Mouse (Mus musculus) heart, embryonic 11.5 days (tissue): ENCODE data around the gene Gins2. TPM values are rescaled to one million over a fixed set of nuclear protein-coding genes. Genes with fewer than 3 reads are reported as not detected.

Experiments
- ATAC-seq: fragments of 200-750 bp; cut with Nextera tagmentation; replicated peaks from 2 replicates; pipeline ENCODE4 v1.8.0; 2017; ENCODE audit warnings: moderate library complexity; ENCODE audit not compliant: insufficient number of reproducible peaks, low FRiP score, low TSS enrichment
- H3K27ac ChIP-seq: fragments of 300-500 bp; sonication (generic); 2 replicates; pipeline ENCODE4 v1.5.1; 2014; ENCODE audit warnings: mild to moderate bottlenecking, low read depth, low read length
- H3K27me3 ChIP-seq: fragments of 300-500 bp; sonication (generic); 2 replicates; pipeline ENCODE4 v1.6.1; 2014; ENCODE audit warnings: mild to moderate bottlenecking, low read length, mixed read lengths; ENCODE audit not compliant: control insufficient read depth, insufficient read depth
- H3K36me3 ChIP-seq: fragments of 300-500 bp; sonication (generic); 2 replicates; pipeline ENCODE4 v1.6.1; 2014; ENCODE audit warnings: mild to moderate bottlenecking, low read length, moderate library complexity, mixed read lengths; ENCODE audit not compliant: control insufficient read depth, insufficient read depth
- H3K4me1 ChIP-seq: fragments of 300-500 bp; sonication (generic); 2 replicates; pipeline ENCODE4 v1.6.1; 2014; ENCODE audit warnings: low read length; ENCODE audit not compliant: control insufficient read depth, insufficient read depth
- H3K4me2 ChIP-seq: fragments of 300-500 bp; sonication (generic); 2 replicates; pipeline ENCODE4 v1.6.1; 2014; ENCODE audit warnings: mild to moderate bottlenecking, moderate library complexity
- H3K4me3 ChIP-seq: fragments of 300-500 bp; sonication (generic); 2 replicates; pipeline ENCODE4 v1.5.1; 2014; ENCODE audit warnings: low read depth, low read length
- H3K9ac ChIP-seq: fragments of 300-500 bp; sonication (generic); 2 replicates; pipeline ENCODE4 v1.6.1; 2014; ENCODE audit warnings: mild to moderate bottlenecking, low read depth, low read length, moderate library complexity
- H3K9me3 ChIP-seq: fragments of 300-500 bp; sonication (generic); replicated peaks from 2 replicates; pipeline ENCODE4 v1.6.1; 2016; ENCODE audit warnings: low read length; ENCODE audit not compliant: control insufficient read depth
- whole genome bisulfite sequencing: fragments of 180-500 bp; shearing (Covaris S2); extraction: QIAGEN DNeasy Blood & Tissue Kit; methylation state at CpG from one replicate; pipeline ENCODE4 v1.1.7; 2014; ENCODE audit not compliant: insufficient replicate concordance; 5-methylcytosine and 5-hydroxymethylcytosine counted together
- polyA plus RNA-seq: library from polyadenylated mRNA; unstranded; fragments of >200 nt; fragmentation: Nextera tagmentation; extraction: Ambion mirVana; gene quantifications from 2 replicates; pipeline ENCODE4 v1.2.1, GENCODE M21; 2014

Gins2 gene
- polyA plus RNA-seq, 1 experiment from 2014 or later, result 82.7 TPM

DNA sequence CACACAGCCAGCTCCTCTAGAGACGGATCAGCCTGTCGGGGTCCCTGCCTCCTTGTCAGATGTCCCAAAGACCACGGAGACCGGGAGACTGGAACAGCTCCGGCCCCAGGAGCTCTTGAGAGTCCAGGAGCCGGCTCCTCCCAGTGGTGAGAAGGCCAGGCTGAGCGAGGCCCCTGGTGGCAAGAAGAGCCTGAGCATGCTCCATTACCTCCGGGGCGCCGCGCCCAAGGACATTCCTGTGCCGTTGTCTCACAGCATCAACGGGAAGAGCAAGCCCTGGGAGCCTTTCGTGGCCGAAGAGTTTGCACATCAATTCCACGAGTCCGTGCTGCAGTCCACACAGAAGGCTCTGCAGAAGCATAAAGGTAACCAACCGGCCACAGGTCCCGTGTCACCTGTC, 14.2 kb downstream of the Gins2 start:
- no peak overlapping the region for H3K27ac ChIP-seq
- H3K4me1 ChIP-seq, result peaks cover 29% of the 10 kb centered on the region
- no peaks in the 10 kb centered on the region for H3K27me3 ChIP-seq
- no peak overlapping the region for H3K4me3 ChIP-seq
- peaks cover 71% of the 10 kb centered on the region for H3K36me3 ChIP-seq
- WGBS, result 70% methylated on average over 19 of the region's 19 CpGs
- no peak overlapping the region for H3K9ac ChIP-seq
- no peaks in the 10 kb centered on the region for H3K9me3 ChIP-seq
- H3K4me2 ChIP-seq, result no peak overlapping the region
- no peak for ATAC-seq

DNA sequence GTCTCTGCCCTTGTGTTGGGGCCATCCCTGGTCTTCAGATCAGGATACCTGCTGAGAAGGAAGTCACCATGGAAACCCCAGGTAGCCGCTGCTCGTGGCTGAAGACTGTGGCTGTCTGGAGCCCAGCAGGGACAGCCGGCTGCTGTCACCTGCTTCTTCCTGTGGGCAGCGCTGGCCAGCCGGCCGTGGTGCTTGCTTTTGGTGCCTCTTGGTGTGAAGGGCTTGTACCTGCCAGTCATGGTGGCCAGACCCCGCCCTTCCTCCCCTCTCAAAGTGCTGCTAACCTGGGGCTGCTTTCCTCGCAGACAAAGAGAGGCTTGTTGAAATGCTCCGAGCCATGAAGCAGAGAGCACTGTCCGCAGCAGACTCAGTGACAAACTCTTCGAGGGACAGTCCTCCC, 15.2 kb downstream of the Gins2 start:
- Histone ChIP-seq H3K9me3 (no peaks in the 10 kb centered on the region), H3K9ac (no peak overlapping the region), H3K27ac (no peak overlapping the region), H3K4me1 (peaks cover 31% of the 10 kb centered on the region), H3K4me2 (no peak overlapping the region), H3K4me3 (no peak overlapping the region), H3K27me3 (no peaks in the 10 kb centered on the region), H3K36me3 (peaks cover 70% of the 10 kb centered on the region)
- WGBS, result 75% methylated on average over 11 of the region's 11 CpGs
- no peak for ATAC-seq

DNA sequence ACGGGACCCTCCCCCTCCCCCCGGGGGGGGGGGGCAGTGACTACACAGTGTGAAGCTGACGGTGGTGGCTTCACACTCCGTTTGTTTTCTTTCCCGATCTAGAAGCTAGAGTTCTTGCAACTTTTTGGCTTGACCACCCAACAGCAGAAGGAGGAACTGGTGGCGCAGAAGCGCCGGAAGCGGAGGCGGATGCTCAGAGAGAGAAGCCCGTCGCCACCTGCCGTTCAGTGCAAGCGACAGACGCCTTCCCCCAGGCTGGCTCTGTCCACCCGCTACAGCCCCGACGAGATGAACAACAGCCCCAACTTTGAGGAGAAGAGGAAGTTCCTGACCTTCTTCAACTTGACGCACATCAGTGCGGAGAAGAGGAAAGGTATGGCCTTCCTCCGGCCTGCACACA, 16.6 kb downstream of the Gins2 start:
- Histone ChIP-seq H3K9me3 (no peaks in the 10 kb centered on the region), H3K27me3 (no peaks in the 10 kb centered on the region), H3K27ac (no peak overlapping the region), H3K4me3 (no peak overlapping the region), H3K4me2 (no peak overlapping the region), H3K9ac (no peak overlapping the region), H3K4me1 (peaks cover 31% of the 10 kb centered on the region), H3K36me3 (peaks cover 70% of the 10 kb centered on the region)
- WGBS, result 85% methylated on average over 21 of the region's 21 CpGs
- ATAC-seq, result no peak

DNA sequence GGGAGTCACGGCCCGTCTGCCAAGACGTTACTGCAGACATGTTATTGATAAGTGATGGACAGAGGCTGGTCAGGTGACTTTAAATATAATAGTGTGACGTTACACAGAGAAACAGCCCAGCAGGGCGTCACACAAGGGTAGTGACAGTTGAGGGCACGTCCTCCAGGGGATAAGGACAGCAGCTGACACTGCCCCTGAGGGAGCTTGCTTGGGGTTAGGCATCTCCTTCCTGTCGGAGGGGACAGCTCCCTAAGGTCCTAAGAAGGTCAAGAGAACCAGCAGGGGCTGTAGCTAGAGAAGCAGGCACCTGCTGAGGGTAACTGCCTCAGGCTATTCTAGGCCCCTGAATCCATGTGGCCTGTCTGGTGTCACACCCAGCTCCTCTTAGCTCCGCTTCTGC, 17.5 kb downstream of the Gins2 start:
- no peak for ATAC-seq
- Histone ChIP-seq H3K4me3 (no peak overlapping the region), H3K4me1 (peaks cover 28% of the 10 kb centered on the region), H3K36me3 (peaks cover 73% of the 10 kb centered on the region), H3K9me3 (no peaks in the 10 kb centered on the region), H3K9ac (no peak overlapping the region), H3K27me3 (no peaks in the 10 kb centered on the region), H3K27ac (no peak overlapping the region), H3K4me2 (no peak overlapping the region)
- 78% methylated on average over 8 of the region's 8 CpGs for WGBS

DNA sequence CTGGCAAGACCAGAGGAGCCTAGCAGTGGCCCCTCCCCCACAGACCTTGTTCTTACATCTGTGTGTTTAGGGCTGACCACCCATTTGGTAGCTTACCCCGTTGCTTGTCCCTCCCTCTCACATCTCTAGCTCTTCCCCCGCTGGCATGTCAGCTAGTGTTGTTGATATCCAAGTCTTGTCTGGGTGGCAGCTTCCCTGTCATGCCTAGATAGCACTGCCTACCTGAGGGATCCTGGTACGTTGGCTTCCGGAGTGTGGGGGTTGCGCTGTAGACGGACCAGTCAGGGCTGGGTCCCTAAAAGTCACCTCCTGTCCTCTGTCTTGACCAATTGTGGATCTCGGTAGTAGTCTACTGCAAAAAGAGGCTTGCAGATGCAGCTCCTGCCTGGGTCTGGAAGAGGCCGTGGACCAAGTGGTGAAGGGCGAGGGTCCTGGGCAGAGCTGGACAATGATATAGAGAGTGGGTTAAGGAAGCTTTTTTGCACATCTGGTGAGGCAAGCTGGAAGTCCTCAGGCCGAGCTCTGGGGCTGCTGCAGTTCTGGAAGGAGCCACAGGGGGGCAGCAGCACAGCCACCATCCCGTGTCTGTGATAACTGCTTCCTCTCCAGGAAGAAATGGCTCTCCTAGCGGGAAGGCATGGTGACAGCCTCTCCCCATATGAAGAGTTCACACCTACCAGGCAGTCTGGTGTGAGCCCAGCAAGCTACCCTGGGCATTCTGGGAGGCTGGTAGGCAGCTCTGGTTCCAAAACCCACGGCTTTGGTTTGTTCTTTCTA, 19.0 kb downstream of the Gins2 start:
- H3K9me3 ChIP-seq, result no peaks in the 10 kb centered on the region
- WGBS, result 54% methylated on average over 13 of the region's 13 CpGs
- no peaks in the 10 kb centered on the region for H3K27me3 ChIP-seq
- H3K27ac ChIP-seq, result 0 out of 2 replicates have a peak overlapping the region, but pooled peaks have one; percentile 16
- H3K4me3 ChIP-seq, result no peak overlapping the region
- no peak overlapping the region for H3K9ac ChIP-seq
- ATAC-seq, result no peak
- no peak overlapping the region for H3K4me2 ChIP-seq
- H3K36me3 ChIP-seq, result peaks cover 68% of the 10 kb centered on the region
- peaks cover 27% of the 10 kb centered on the region for H3K4me1 ChIP-seq

DNA sequence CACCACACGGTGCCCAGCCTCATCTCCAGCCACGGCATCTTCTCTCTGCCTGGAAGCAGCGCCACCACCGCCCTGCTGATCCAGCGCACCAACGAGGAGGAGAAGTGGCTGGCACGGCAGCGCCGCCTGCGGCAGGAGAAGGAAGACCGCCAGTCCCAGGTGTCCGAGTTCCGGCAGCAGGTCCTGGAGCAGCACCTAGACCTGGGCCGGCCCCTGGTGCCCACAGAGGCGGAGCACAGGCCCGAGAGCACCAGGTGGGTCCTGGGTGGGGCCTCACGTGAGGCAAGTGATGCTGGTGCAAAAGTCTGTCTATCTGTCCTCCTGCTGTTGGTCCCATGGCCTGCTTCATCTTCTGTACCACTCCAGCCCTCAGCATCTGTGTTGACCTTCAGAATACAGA, 20.0 kb downstream of the Gins2 start:
- Histone ChIP-seq H3K4me3 (no peak overlapping the region), H3K4me1 (peaks cover 30% of the 10 kb centered on the region)
- WGBS, result 95% methylated on average over 17 of the region's 17 CpGs

DNA sequence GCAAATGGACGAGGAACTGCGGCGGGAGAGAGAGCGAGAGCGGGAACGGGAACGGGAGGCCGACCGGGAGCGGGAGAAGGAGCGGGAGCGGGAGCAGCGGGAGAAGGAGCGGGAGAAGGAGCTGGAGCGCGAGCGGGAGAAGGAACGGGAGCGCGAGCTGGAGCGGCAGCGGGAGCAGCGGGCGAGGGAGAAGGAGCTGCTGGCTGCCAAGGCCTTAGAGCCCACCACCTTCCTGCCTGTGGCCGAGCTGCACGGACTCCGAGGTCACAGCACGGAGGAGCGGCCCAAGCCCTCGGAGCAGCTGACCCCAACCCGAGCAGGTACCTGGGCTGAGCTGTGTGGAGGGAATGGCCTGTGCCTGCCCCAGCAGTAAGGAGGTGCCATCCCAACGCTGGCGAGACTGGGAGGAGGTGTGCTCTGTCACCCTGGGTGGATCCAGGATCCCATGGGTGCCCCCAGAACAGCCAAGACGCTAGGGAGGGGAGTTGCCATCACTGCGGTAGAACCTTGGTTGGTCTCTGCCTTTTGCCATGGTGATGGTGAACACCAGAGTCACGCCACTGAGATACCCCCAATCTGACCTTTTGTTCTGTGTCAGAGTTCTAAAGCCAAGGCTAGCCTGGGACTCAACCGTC, 20.8 kb downstream of the Gins2 start:
- no peak overlapping the region for H3K27ac ChIP-seq
- H3K9me3 ChIP-seq, result no peaks in the 10 kb centered on the region
- no peak overlapping the region for H3K4me2 ChIP-seq
- H3K9ac ChIP-seq, result no peak overlapping the region
- peaks cover 51% of the 10 kb centered on the region for H3K36me3 ChIP-seq
- no peak for ATAC-seq
- H3K4me3 ChIP-seq, result no peak overlapping the region
- 92% methylated on average over 37 of the region's 37 CpGs for WGBS
- H3K4me1 ChIP-seq, result peaks cover 39% of the 10 kb centered on the region
- H3K27me3 ChIP-seq, result no peaks in the 10 kb centered on the region

More for the DNA sequence above, 20.0 kb downstream of the Gins2 start:
- H3K36me3 ChIP-seq, result peaks cover 59% of the 10 kb centered on the region
- no peaks in the 10 kb centered on the region for H3K27me3 ChIP-seq
- H3K27ac ChIP-seq, result no peak overlapping the region
- no peak overlapping the region for H3K9ac ChIP-seq
- H3K9me3 ChIP-seq, result no peaks in the 10 kb centered on the region
- no peak for ATAC-seq
- no peak overlapping the region for H3K4me2 ChIP-seq

DNA sequence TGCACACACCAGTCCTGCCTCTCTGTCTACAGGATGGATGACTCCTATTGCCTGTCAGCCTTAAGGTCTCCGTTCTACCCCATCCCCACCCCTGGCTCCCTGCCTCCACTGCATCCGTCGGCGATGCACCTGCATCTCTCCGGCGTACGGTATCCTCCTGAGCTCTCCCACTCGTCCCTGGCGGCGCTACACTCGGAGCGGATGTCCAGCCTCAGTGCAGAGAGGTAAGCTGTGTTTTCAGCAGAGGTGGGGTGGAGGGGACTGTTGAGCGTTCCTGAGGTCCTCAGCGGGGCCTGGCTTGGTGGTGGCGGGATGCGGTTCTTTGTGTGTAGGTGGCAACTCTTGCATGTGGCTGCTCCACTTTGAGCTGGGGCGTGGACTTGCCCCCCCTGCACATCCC, 21.4 kb downstream of the Gins2 start:
- Histone ChIP-seq H3K4me1 (peaks cover 44% of the 10 kb centered on the region), H3K9me3 (no peaks in the 10 kb centered on the region), H3K36me3 (peaks cover 45% of the 10 kb centered on the region), H3K9ac (no peak overlapping the region), H3K4me2 (no peak overlapping the region), H3K4me3 (no peak overlapping the region), H3K27me3 (no peaks in the 10 kb centered on the region), H3K27ac (no peak overlapping the region)
- ATAC-seq, result no peak
- WGBS, result 97% methylated on average over 17 of the region's 17 CpGs

DNA sequence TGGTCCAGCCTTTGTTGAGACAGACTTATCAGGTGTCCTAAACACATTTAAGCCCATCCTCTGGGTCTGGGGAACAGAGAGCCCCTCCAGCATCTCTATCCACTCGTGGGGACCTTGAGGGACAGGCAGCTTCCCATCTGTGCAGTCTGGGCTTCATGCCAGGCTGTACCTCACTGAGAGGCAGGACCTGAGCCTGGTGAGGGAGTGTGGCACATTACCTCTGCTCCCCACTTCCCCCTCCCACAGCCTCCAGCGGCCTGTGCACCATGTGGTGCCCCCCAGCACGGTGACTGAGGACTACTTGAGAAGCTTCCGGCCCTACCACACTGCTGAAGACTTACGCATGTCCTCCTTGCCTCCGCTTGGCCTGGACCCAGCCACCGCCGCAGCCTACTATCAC, 22.4 kb downstream of the Gins2 start:
- WGBS, result 96% methylated on average over 8 of the region's 8 CpGs
- Histone ChIP-seq H3K4me3 (no peak overlapping the region), H3K9me3 (no peaks in the 10 kb centered on the region), H3K9ac (no peak overlapping the region), H3K4me2 (no peak overlapping the region), H3K36me3 (peaks cover 38% of the 10 kb centered on the region), H3K27ac (no peak overlapping the region), H3K4me1 (peaks cover 55% of the 10 kb centered on the region), H3K27me3 (no peaks in the 10 kb centered on the region)
- no peak for ATAC-seq
